Mouse (Mus musculus): ENCODE data around the gene Spata25.

Spata25 gene

GRCm38 (mm10) chr2:164850061-164850460 lies 21.7 kb upstream of the Spata25 start:
- DNase-seq, result no peak

- DNase-seq, result no peak
These were observed 17.4 kb upstream of the Spata25 start for GRCm38 (mm10) chr2:164845782-164846181.

GRCm38 (mm10) chr2:164835164-164835563 lies 6.8 kb upstream of the Spata25 start:
- no peak for DNase-seq

GRCm38 (mm10) chr2:164834531-164834930 lies 6.2 kb upstream of the Spata25 start:
- DNase-seq, result peak in 1 of 2 experiments; percentile 38

GRCm38 (mm10) chr2:164833314-164833959 lies 5.1 kb upstream of the Spata25 start, which contains the start of gene Neurl2:
TSS of gene Neurl2 (minus strand) at chr2:164833456.
- DNase-seq, result peak; percentile 93 to 94

GRCm38 (mm10) chr2:164832748-164833301 lies 4.5 kb upstream of the Spata25 start, which contains the start of gene Ctsa:
TSS of gene Ctsa (plus strand) at chr2:164832873.
- peak; percentile 82 to 84 for DNase-seq

GRCm38 (mm10) chr2:164832032-164832747 lies 3.9 kb upstream of the Spata25 start:
- peak in 1 of 2 experiments; percentile 63 for DNase-seq

GRCm38 (mm10) chr2:164831029-164831428 lies 2.7 kb upstream of the Spata25 start:
- no peak for DNase-seq

- no peak for DNase-seq
These were observed 753 bp upstream of the Spata25 start for GRCm38 (mm10) chr2:164829090-164829489.

GRCm38 (mm10) chr2:164827146-164827850 lies 1.0 kb downstream of the Spata25 start:
- peak in 1 of 2 experiments; percentile 18 for DNase-seq

- no peak for DNase-seq
These were observed 2.8 kb downstream of the Spata25 start for GRCm38 (mm10) chr2:164825521-164825920.

- no peak for DNase-seq
These were observed 4.4 kb downstream of the Spata25 start for GRCm38 (mm10) chr2:164823969-164824368.

GRCm38 (mm10) chr2:164823181-164823585 lies 5.2 kb downstream of the Spata25 start:
- DNase-seq, result no peak

- DNase-seq, result peak; percentile 100
These were observed 5.6 kb downstream of the Spata25 start, which contains the start of gene Zswim1 for GRCm38 (mm10) chr2:164822636-164823165. TSS of gene Zswim1 (plus strand) at chr2:164822686.

- DNase-seq, result peak; percentile 52 to 57
These were observed 7.3 kb downstream of the Spata25 start for GRCm38 (mm10) chr2:164821060-164821459.

GRCm38 (mm10) chr2:164817703-164818102 lies 10.6 kb downstream of the Spata25 start:
- no peak for DNase-seq

GRCm38 (mm10) chr2:164817206-164817605 lies 11.1 kb downstream of the Spata25 start:
- no peak for DNase-seq

GRCm38 (mm10) chr2:164815821-164816220 lies 12.5 kb downstream of the Spata25 start:
- DNase-seq, result no peak

GRCm38 (mm10) chr2:164815348-164815747 lies 13.0 kb downstream of the Spata25 start:
- DNase-seq, result no peak

- DNase-seq, result no peak
These were observed 14.8 kb downstream of the Spata25 start for GRCm38 (mm10) chr2:164813557-164813956.

GRCm38 (mm10) chr2:164806614-164807013 lies 21.7 kb downstream of the Spata25 start:
- DNase-seq, result no peak

- DNase-seq, result no peak
These were observed 23.0 kb downstream of the Spata25 start for GRCm38 (mm10) chr2:164805332-164805718.

Measured in cerebellum, postnatal 25 days (tissue).